Mouse (Mus musculus): ENCODE measurements at regions not wholly inside any gene's neighbourhood (a gene's known extent, or its start where the extent isn't known, plus 50 kb on each side); places are given as distances from the start of the nearest gene placed in this dataset.

DNA sequence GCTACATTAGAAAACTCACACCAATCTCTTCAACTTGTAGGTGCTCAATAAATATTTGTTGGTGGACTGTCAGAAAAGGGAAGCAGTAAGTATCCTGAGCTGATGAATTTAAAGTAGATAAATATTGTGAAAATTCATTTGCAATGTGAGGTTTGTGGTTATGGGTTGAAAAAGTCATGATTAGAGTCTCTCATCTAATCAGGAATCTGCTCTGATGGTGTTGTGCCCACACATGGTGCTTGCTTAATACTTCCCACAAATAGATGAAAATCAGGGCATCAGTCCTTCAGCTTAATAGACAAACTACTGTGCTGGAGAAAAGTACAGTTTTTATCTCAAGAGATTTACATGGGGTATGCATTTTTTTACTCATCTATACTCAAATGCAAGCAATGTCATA lies 59.9 kb downstream of the S1pr1 start:
- ATAC-seq (ENCODE audit: low TSS enrichment) = no peak

DNA sequence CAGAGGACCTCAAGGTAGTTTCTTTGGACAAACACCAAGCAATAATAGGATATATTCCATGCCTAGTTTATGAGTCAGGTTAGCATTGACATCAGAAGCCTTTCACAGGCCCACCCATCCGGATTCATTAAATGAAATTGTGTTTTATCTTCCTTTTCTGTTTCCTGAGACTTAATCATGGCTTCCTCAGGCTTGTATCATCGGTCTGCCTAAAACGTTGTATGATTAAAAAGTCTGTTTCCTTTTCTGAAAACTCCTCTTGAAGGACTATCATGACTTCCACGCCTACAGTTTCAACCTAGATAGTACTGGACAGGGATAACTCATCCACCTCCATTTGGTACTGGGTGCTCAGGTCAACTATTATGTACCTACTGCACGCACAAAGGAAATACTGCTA lies 62.6 kb downstream of the S1pr1 start:
- no peak for ATAC-seq (ENCODE audit: low TSS enrichment)

DNA sequence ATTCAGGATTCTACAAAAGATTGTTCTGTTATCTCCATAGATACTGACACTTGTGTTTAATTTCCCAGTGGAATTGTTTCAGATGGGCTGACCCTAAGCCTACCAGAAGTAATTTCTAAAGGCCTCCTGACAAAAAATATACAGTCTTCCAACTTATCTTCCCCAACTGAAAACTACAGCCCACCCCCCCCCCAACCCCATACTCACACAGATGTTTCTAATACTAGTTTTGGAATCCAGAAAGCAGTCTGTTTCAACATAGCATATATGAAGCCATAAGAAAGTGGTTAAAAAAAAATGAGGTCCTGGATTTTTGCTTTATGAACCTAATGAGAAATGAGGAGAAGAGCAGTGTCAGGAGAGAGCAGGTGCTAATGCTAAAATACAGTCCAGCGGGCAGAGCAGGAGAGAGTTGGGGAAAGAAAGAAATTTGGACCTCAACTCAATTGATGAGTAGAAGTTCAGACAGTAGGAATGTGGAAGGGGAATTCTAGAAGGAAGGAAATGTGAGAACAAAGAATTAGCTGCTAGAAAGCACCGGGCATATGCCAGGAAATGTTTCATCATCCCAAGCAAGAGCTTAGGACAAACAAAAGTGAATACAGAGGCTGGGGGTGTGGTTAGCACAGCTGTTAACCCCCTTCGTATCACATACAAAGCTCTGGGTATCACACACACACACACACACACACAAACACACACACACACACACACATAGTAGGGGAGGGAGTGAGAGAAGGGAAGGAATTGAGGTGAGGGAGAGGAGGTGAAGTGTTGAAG lies 65.3 kb downstream of the S1pr1 start:
- no peak for ATAC-seq (ENCODE audit: low TSS enrichment)

DNA sequence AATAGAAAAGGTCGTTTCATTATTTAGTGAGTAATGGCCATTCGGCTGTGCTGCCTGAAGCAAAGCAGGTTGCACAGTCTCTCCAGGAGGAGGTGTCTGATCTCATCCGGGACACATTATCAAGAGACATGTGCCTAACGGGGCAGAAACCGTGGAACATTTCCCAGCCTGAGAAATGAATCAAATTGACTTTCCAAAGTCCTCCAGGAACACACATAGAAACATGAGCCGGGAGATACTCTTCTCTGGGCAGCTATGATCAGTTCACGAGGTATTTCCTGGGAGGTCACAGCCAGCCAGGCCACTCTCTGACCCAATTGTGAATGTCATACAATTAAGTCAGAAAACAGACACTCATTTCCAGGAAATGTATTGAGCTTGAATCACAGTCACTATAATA lies 67.9 kb downstream of the S1pr1 start:
- no peak for ATAC-seq (ENCODE audit: low TSS enrichment)

DNA sequence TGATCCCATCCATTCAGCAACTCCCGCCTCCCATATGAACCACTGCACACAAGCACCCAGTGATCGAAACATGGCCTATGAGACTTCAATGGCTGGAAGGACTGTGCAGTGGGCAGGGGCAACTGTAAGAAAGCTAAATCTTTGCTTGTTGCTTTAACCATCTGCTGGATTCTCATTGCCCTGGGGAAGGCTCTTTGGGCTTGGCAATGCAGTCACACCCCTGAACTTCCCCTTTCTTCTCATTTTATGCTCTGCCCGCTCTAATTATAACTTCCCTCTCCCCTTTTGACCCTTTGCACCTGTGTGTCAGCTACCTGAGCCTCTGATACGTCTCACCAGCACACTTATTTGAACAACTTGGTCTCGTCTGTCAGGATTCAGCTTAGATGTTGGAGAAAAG lies 70.6 kb downstream of the S1pr1 start:
- no peak for ATAC-seq (ENCODE audit: low TSS enrichment)

DNA sequence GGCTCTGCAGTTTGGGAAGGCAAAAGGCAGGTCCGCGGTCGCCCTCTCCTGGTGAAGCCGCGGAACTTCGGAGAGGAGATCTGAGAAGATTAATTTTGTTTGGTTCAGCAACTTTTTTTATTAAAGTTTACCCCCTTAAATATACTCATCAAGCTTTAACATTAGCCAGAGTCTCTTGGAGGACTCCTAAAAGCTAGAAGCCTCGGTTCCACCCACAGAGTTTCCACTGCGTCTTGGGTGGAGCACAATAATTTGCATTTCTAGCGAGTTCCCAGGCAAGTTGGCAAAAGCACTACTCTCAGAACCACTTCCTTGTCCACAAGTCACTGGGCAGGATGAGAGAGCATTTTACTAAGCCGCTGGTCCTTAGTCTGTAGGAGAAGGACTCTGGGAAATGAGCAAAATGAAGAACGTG lies 72.0 kb downstream of the S1pr1 start:
- ATAC-seq (ENCODE audit: low TSS enrichment) = peak; percentile 86; the same call in 1 of the 2 replicates

DNA sequence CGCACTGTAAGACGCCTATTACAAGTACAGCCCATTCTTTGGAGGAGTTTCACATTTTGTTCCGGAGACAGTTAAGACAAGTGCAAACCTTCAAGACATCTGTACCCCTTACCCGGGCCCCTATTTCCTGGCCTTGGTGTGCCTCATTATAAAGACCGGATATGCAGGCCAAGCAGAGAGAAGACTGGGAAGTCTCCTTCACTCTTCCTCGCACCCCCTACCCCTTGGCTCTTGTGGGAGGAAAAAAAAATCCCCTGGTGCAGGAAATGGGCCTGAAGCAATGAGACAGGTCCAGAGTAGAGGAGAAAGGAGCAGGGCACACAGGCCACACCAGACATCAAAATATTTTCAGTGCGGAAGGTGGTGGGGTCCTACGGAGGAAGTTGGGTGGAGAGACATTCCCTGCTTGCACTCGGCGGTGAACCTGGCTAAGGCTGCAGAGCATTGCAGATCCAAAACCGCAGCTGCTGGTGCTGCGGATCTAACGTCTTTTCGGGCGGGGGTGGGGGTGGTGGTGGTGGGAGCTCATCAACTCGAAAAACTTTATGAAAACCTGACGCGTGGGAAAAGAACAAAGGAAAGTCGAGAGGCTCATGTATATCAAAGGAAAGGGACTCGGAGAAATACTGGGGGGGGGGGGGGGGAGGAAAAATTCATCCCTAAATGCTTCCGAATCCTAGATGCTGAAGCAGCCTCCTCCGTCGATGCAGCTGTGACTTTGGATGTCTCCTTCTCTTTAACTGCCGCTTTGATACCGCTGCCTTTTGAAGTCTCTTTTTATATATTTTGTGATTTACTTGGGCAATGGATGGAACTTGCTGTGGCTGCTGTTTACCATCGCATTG lies 72.6 kb downstream of the S1pr1 start:
- peak; percentile 54 for ATAC-seq (ENCODE audit: low TSS enrichment)

DNA sequence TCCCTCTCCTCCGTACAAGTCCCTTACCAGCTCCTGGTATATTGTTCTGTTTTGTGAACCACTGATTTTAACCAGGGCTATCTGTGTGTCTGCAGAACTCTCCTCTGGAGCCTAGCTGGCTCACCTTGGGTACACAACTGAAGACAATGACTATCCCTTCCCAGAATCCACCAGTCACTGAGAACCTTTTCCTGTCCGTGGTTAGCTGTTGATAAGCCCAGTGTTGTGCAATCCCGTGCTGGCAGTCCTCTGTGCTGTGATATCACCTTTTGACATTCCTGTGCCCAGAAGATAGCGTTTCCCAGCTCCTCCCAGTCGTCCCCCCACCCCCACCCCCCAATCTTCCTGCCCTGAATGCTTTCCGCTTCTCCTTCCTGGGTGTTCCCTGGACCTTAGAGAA lies 73.5 kb downstream of the S1pr1 start:
- ATAC-seq (ENCODE audit: low TSS enrichment) = no peak

DNA sequence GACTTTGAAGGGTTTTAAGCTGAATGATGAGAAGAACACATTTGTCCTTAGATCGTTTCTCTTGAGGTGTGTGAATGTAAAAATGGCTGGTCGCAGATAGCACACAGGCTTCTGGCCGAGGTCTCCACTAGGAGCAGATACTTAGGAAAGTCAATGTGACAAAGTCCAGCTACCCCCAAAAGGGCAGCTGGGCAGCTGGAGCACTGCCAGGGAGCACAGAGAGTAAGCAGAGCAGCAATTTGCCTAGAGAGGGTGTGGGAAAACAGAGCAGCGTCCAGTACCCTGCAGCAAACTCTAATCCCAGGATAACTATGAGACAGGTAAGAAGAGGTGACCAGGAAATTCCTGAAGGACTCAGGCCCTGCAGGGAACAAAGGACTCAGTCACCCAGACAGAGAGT lies 79.4 kb downstream of the S1pr1 start:
- no peak for ATAC-seq (ENCODE audit: low TSS enrichment)

DNA sequence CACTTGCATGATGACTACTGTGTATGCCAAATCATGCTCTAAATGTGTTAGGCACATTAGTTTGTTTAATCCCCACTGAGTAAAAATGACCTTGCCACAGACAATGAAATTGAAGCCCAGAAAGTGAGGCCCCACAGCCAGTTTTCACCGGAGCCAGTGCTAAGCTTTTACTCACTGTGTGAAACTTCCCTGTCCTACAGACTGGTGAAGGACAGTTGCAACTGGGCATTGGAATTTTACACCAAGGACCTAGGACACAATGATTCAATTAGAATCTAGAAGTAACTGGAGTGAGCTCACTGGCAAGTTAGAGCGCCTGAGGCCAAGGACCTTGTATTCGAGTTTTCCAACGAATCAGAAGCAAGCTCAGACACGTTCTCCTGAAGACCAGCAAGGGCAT lies 79.8 kb downstream of the S1pr1 start:
- no peak for ATAC-seq (ENCODE audit: low TSS enrichment)

DNA sequence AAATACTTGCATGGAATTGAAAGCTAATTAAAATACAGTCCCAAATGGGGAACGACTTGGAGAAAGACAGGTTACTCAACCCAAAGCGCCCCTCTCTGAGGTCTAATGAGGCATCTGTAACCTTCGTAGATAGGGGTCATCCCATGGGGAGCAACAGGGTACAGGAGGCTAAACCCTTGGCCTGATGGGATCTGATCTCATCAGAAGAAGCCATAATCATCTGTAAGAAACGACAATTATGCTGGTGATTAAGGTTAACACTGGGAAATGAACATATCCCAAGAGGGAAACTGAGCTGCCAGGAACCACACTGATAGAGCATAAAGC lies 82.5 kb downstream of the S1pr1 start:
- no peak for ATAC-seq (ENCODE audit: low TSS enrichment)

DNA sequence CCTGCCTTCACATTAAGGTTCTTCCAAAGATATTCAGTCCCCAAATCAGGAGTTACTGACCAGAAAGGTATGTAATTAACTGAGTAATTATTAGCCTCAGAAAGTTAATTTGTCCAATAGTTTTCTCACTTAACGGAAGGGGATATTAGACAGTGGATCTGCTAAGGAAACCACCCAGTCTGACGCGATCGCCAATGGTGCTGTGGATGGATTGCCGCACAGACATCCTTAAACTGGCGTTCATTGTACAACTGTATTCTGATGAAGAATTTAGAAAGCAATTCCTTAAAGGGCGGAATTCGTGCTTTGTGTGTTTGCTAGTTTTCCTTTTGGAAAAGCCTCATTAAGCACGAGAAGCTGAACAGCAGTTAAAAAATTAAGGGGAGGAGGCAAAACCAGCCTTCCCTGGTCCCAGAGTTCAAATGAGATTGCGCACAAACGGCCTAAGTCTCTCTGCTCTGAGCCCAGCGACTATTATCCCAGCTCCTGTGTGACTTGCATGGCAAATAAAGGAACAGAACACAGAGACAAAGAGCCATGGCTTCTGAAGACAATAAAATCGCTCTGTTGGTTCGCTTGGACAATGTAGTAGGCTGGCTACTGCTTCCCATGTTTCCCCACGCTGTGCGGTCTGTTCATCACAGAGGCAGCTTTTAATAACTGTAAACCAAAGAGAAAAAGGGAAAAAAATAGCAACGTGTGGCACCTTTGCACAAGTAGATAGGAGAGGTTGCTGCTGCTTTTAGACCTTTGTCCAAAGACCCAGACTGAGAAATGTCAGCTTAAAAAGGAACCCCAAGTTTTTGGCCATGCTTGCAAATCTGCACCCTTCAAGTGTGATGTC lies 83.1 kb downstream of the S1pr1 start:
- ATAC-seq (ENCODE audit: low TSS enrichment) = peak; percentile 87

DNA sequence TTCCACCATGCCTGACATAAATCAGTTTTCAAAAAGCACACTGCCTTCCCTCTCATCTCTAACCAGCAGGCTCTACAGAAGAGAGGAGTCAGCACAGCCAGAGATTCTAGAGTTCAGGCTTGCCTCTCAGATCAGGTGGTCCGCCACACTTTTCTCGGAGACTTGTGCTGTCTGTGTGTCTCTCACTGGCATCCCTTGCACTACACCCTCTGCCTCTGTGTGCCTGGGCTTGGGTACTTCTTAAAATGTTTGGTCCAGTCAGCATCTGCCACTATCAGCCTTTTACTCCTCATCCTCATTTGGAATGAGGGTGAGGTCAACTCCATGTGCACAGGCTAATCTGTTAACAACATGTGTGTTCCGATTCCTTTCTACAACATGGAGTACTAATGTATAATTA lies 92.0 kb downstream of the S1pr1 start:
- no peak for ATAC-seq (ENCODE audit: low TSS enrichment)

DNA sequence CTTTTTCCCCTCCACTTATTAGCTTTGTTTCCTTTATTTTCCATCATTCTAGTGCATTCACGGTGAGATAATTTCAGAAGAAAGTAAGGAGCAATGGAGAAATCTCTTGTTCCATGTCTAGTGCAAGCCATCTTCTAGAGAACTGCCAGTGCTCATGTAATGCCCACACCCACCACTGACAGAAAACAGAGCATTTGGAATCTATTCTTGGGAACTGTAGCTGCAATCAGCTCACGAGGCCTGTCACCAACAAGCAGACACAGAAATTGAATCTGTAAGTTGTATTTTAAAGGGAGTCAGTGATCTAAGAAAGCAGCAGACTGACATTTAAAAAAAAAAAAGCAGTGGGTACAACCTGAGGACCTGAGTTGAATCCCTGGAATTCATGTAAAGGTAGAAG lies 92.6 kb downstream of the S1pr1 start:
- peak; percentile 99 for ATAC-seq (ENCODE audit: low TSS enrichment)

DNA sequence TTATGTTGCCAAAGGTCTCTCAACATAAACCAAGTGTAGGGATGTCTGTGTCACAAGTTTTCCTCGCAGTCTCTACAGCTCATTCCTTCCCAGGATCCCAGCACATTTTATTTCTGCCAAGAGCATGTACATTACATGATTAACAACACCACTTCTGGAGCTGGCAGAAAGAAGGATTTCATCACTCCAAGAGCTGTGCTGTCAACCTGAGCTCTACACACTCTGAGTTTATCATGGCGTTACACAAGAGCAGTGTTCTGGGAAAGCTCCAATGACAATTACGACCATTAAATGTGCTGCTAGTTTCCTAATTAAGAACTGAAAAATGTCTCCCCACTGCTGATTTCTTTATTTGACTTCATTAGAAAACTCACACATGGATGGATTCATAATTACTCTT lies 94.9 kb downstream of the S1pr1 start:
- no peak for ATAC-seq (ENCODE audit: low TSS enrichment)

DNA sequence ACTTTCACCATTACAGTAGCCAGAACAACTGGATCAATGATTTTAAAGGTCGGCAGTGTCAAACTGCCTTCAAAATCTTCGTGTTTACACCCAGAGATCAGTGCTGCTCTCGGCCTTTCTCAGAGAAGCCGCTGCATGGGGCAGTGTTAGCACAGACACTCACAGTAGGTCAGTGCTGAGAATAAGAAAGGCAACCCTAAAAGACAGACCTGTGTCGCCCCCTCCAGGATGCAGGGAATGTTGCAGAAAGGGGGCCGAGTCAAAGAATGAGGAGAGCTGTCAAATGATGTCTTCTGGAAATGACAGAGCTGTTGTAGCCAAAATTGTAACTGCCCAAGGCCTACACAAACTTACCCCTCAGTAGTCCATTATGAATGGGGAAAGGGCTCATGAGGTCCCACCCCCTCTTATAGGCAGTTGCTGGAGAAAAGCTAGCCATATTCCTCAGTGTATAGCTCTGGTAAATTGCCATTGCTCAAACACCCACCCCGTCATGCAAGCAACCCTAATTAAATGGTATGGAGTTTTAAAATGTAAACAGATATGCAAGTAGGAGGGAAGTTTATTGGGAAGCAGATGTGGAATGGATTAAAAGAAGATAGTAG lies 98.8 kb downstream of the S1pr1 start:
- peak; percentile 90 for ATAC-seq (ENCODE audit: low TSS enrichment)

DNA sequence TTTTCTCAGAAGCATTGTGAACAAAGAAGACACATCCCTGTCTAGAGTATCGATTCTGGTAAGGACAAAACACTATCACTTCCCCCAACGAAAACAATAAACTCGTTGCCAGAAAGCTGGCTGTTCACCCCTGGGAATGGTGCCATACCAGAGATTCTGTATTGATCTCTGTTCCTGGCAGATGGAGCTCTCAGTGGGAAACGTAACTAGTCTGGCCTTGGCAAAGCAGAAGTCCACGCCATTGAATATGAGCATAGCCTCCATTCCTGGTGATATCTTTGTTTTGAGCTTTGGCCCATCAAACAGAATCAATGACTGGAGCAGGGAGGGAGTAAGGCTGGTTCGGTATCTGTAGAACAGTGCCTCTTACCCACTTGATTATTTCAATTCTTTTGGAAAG lies 102.0 kb downstream of the S1pr1 start:
- no peak for ATAC-seq (ENCODE audit: low TSS enrichment)

DNA sequence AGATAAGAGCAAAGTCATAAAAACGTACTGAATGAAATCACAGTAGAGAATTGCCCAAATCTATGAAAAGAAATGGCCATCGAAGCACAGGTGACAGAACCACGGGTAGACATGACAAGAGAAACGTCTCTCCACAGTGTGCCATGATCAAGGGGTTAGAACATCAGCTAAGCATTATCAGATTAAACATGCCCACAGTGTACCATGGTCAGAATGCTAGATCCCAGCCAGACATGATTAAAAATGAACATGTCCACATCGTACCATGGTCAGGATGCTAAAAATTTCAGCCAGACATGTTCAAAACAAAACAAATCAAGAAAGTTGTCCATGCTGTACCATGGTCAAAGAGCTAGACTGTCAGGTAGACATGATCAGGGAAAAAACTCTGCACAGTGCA lies 106.8 kb downstream of the S1pr1 start:
- no peak for ATAC-seq (ENCODE audit: low TSS enrichment)

DNA sequence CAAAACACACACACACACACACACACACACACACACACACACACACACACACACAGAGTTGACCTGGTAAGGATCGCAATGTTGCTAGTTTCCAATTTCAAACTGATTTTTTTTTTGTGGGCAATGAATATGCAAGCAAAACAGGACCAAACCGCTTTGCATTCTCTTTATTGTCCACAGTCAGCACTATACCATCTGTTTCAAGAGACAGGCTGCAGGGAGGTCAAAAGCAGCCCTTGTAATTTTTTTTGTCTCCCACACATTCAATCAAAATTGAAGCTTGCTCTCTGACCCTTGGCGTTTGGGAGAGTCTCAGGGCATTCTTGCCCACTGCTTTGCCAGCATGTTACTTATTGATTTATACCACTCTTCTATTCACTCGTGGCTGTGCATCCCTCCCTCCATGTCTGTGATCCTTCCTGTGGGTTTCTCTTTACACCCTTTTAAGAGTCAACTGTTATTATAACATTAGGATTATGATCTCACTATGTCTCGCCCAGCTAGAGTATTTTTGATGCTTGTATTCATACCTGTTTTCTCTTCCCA lies 110.1 kb downstream of the S1pr1 start:
- ATAC-seq (ENCODE audit: low TSS enrichment) = no peak

DNA sequence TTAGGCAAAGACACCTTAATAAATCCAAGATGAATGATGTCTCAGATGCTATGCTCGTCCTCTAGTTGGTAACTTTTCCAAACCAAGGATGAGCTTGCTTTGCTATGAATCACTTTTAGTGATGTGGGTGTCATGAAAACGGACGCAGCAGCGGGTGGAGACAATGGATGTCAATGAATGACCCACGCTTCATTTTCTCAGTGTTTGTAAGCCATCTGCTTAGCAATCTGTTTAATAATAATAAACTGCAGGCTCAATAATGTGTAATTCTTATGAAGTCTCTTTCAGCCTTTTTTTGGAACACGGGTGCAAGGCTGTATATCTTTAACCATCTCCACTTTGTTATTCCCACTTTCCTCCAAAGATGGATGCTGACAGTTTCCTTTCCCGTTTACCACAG lies 110.6 kb downstream of the S1pr1 start:
- peak; percentile 67 for ATAC-seq (ENCODE audit: low TSS enrichment)

DNA sequence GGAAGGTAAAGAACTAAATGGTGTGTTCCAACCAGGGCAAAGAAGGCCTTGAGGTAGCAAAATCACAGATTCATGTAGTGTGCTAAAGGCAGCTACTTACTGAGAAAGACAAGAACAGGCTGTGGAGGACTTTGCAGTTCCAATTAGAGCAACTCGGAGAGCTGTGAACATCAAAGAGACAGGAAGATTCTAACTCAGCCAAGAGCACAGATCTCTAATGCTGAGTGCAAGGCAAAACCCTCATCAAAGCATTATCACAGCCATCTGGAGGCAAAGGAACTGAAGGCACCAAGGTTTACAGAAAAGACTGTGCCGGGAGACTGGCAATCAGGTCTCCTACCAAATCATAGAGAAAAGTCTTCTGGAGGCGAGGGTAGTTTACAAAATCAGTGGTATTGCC lies 111.1 kb downstream of the S1pr1 start:
- ATAC-seq (ENCODE audit: low TSS enrichment) = peak; percentile 94

DNA sequence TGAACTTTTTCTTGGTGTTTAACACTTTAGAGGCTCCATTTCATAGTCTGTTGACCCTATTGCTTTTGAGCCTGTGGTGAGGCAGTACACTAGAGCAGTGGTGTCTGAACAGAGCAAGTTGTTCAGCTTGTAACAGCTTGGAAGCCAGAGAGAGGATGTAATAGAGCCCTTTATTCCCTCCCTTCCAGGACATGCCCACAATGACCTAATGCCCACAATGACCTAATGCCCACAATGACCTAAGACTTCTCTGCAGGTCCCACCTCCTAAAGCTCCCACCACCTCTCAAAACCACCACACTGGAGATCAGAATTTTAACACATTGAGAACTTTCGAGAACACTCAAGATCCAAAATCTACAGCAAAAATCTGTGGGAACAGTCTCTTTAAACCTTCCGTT lies 115.6 kb downstream of the S1pr1 start:
- ATAC-seq (ENCODE audit: low TSS enrichment) = 0 out of 2 replicates have a peak, but pooled peaks have one; percentile 39

Data from frontal cortex, adult (tissue).